Mouse (Mus musculus): Measurements from ENCODE around the gene Prkca.

DNA sequence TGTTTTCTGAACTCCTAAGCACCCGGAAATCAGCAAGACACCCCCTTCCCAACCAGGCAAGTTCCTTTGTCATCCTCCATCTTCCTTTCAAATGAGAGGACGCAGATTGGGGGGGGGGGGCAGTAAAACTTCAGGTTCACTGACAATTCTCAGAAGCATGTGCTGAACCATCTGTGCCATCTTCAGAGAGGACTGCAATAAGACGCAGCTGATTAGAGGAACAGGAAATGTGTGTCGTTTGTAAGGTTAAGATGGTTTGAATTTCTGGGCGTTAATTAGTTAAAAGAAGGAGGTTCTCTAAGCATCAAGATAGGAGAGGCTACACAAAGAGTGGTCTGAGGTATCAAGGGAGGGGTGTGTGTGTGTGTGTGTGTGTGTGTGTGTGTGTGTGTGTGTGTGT is 94.2 kb downstream of the Prkca start:
- TF ChIP-seq USF1 (IDR thresholded peaks at IDR 0.05; ENCODE audit: low read depth, low read length) = no peak
- peak; percentile 63 to 82 for TF ChIP-seq EP300 (IDR thresholded peaks at IDR 0.05; ENCODE audit: low read depth in 1 of 2, low read length in 2 of 2)
- peak in 1 of 2 experiments; percentile 42; a peak in 1 of 4 replicates for TF ChIP-seq POLR2A (IDR thresholded peaks at IDR 0.05; ENCODE audit: control insufficient read depth in 1 of 2, insufficient read depth in 1 of 2, low read depth in 1 of 2, low read length in 2 of 2, poor library complexity in 1 of 2)
- no peak for TF ChIP-seq MYB (IDR thresholded peaks at IDR 0.05; ENCODE audit: low read depth, low read length)
- peak; percentile 81 for TF ChIP-seq TCF12 (IDR thresholded peaks at IDR 0.05; ENCODE audit: low read depth, low read length)
- no peak for TF ChIP-seq CHD1 (IDR thresholded peaks at IDR 0.05; ENCODE audit: low read depth, low read length)
- TF ChIP-seq ZNF384 (IDR thresholded peaks at IDR 0.05; ENCODE audit: low read depth, low read length) = no peak
- no peak for TF ChIP-seq CTCF (IDR thresholded peaks at IDR 0.05 in 2 of 3, conservative IDR thresholded peaks at IDR 0.05 in 1 of 3; ENCODE audit: control insufficient read depth in 1 of 3, insufficient read depth in 1 of 3, low read depth in 2 of 3, low read length in 3 of 3, poor library complexity in 1 of 3, severe bottlenecking in 1 of 3)
- TF ChIP-seq SIN3A (IDR thresholded peaks at IDR 0.05; ENCODE audit: low read length) = peak; percentile 90
- TF ChIP-seq TBP (IDR thresholded peaks at IDR 0.05; ENCODE audit: low read depth, low read length) = no peak; the same call in 1 of the 2 replicates
- TF ChIP-seq POLR2AphosphoS5 (IDR thresholded peaks at IDR 0.05; ENCODE audit: borderline replicate concordance, low read depth, low read length) = no peak
- no peak for TF ChIP-seq USF2 (IDR thresholded peaks at IDR 0.05; ENCODE audit: borderline replicate concordance in 1 of 2, insufficient read depth in 1 of 2, low read depth in 1 of 2, low read length in 2 of 2)
- no peak for TF ChIP-seq GABPA (IDR thresholded peaks at IDR 0.05; ENCODE audit: low read depth, low read length)
- peak; percentile 80 for TF ChIP-seq MAX (IDR thresholded peaks at IDR 0.05; ENCODE audit: low read length)

All from MEL (cell line).